In the genomic region with DNA sequence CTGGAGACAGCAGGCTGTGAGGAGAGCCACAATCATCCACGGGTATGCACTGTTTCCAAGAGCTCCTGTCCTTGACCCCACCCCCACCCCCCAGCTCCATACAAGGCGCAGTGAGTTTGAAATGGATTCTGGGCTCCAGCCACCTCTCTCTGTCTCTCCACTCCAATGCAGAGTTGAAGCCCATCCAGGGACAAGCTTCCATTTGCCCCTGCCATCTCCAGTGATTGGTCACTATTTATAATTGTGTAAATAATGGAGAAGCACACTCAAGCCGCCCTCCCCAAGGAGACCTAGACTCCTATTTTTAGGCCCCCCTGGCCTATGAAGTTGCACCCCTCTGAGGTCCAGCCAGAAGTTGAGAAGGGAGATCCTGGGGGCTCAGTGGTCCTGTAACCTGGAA, we compare ENCODE assay signal across 21 mouse cellular contexts. TPM values are rescaled to one million over a fixed set of nuclear protein-coding genes. Genes with fewer than 3 reads are reported as not detected.
DNase-seq lines count a peak whose midpoint lies in the region; ATAC-seq and TF ChIP-seq lines count a peak whose summit lies in the region.
"Had no signal": no experiment of that assay in that cellular context is flagged by ENCODE, and none has a peak within 500 bp of the region (broad histone marks: within the 10 kb centered on the region; RNA-seq: fewer than 3 reads in every experiment).

No protein-coding gene starts in this region.

- peak; percentile 94 for DNase-seq in heart, adult 11 months
- DNase-seq in heart, adult 8-10 months (ENCODE audit: low spot score): no peak
- peak; percentile 30 to 48 for DNase-seq in heart, adult 9 months (ENCODE audit: low spot score in 2 of 2)
- no peak for DNase-seq in heart, postnatal 4 days
- DNase-seq in heart, postnatal 0 days (ENCODE audit: low spot score): peak; percentile 19
- no peak for DNase-seq in heart, postnatal 25 days (ENCODE audit: low spot score)
- DNase-seq: adrenal gland, adult 2 months; adrenal gland, adult 8-10 months; adrenal gland, postnatal 10 days; adrenal gland, postnatal 14 days; adrenal gland, postnatal 25 days; adrenal gland, postnatal 36 days; B cell, adult 2 months; cerebellum, adult 11 months; cerebellum, adult 11-12 months; cerebellum, adult 18-20 months had no signal

- no peak overlapping the region for H3K4me3 ChIP-seq in heart, postnatal 0 days (ENCODE audit: low read depth, low read length)

- intact Hi-C loops in heart, postnatal 25 days (cut with DNase I): no loop called here

- 25% methylated on average over 3 of the region's 3 CpGs for WGBS in heart, postnatal 0 days

- H3K36me3 ChIP-seq in heart, postnatal 0 days (replicated peaks; ENCODE audit: control insufficient read depth, insufficient read depth, low read length): no peaks in the 10 kb centered on the region
- H3K36me3 ChIP-seq: G1E had no signal

- peak; percentile 42 for ATAC-seq in heart, postnatal 0 days (ENCODE audit: insufficient read depth, low read depth)
- ATAC-seq: activated CD4-positive, CD25-positive, alpha-beta regulatory T cell, adult 4 months; CD4-positive, CD25-positive, alpha-beta regulatory T cell, adult 4 months; Patski had no signal

- no peak for TF ChIP-seq EP300 in heart, postnatal 0 days (IDR thresholded peaks at IDR 0.05; ENCODE audit: low read depth)

- TF ChIP-seq CTCF in heart, postnatal 0 days (IDR thresholded peaks at IDR 0.05; ENCODE audit: low read depth): no peak

- no peak overlapping the region for H3K27ac ChIP-seq in heart, postnatal 0 days (ENCODE audit: low read depth)

- H3K4me2 ChIP-seq in heart, postnatal 0 days (ENCODE audit: low read depth, low read length): no peak overlapping the region

- H3K9me3 ChIP-seq in heart, postnatal 0 days (replicated peaks; ENCODE audit: control insufficient read depth, low read length): no peaks in the 10 kb centered on the region

- H3K4me1 ChIP-seq in heart, postnatal 0 days (ENCODE audit: control insufficient read depth, insufficient read depth): peaks cover 18% of the 10 kb centered on the region; the same call in 1 of the 2 replicates

- H3K9ac ChIP-seq in heart, postnatal 0 days (replicated peaks; ENCODE audit: low read depth, low read length): no peak overlapping the region

- peaks cover 27% of the 10 kb centered on the region for H3K27me3 ChIP-seq in heart, postnatal 0 days (ENCODE audit: control insufficient read depth, insufficient read depth, low read length)

RNA-seq across cellular contexts. Expression of a gene that starts 4.5 kb away (rescaled TPM):
- total RNA-seq in heart, adult 8-10 months (2022): 100 to 1,000 TPM; 204 to 264 (median 228) TPM
- total RNA-seq in heart, postnatal 4 days (2021): 10 to 100 TPM; 57.1 to 58.8 TPM
- total RNA-seq in heart, postnatal 0 days (2014; rRNA removed; ENCODE audit: low replicate concordance): 17.6 and 19.6 TPM in 2 replicates
- polyA plus RNA-seq in heart, postnatal 0 days (2015; fragmentation: Nextera tagmentation; extraction: Ambion mirVana): 19.0 and 20.7 TPM in 2 replicates
- total RNA-seq in heart, postnatal 25 days (2021): 100 to 1,000 TPM; 192 to 217 TPM
- total RNA-seq: G1E, MEL had no signal
- polyA plus RNA-seq: G1E had no signal

RNA-seq across cellular contexts. Expression of a gene that starts 46.5 kb away (rescaled TPM):
- total RNA-seq in heart, adult 8-10 months (2022): 10 to 100 TPM; 29.2 to 43.0 (median 35.2) TPM
- total RNA-seq in heart, postnatal 4 days (2021): 10 to 100 TPM; 59.3 to 62.4 TPM
- total RNA-seq in heart, postnatal 0 days (2014; rRNA removed; ENCODE audit: low replicate concordance): 50.8 and 52.4 TPM in 2 replicates
- 36.0 and 37.7 TPM in 2 replicates for polyA plus RNA-seq in heart, postnatal 0 days (2015; fragmentation: Nextera tagmentation; extraction: Ambion mirVana)
- total RNA-seq in heart, postnatal 25 days (2021): 10 to 100 TPM; 38.2 to 44.9 TPM

Comparison
In these comparisons a context has a peak if more than half of its experiments do, and no peak if none do; other contexts are left out.
1. DNase-seq: peak in heart, adult 11 months (single experiment), heart, adult 9 months (2 of 2) and heart, postnatal 0 days (single experiment); none in heart, adult 8-10 months (single experiment), heart, postnatal 4 days (single experiment) and heart, postnatal 25 days (single experiment).